Mouse (Mus musculus): ENCODE data around the gene Ppp1r26. TPM values are rescaled to one million over a fixed set of nuclear protein-coding genes. Genes with fewer than 3 reads are reported as not detected.

Ppp1r26 gene
- polyA plus RNA-seq, 1 experiment from 2014 or later: 3.6 TPM

DNA sequence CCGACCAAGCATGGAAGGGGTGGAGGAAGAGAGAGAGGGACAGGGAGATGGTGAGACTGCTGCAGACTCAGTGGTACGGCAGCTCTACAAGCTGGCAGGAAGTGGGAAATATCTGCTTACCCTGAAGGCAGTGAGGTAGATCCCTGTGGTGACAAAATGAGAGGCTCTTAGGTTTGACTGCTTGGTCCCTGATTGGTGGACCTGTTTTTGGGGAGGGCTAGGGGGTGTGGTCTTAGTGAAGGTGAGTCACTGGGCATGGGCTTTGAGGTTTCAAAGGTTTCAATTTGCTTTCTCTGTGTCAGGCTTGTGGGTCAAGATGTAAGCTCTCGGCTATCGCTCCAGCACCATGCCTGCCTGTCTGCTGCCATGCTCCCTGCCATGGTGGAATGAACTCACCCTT lies 1.5 kb upstream of the Ppp1r26 start:
- no peaks in the 10 kb centered on the region for H3K9me3 ChIP-seq (ENCODE audit: control insufficient read depth, low read length)
- no peak overlapping the region for H3K4me2 ChIP-seq (ENCODE audit: low read length)
- no peak overlapping the region for H3K4me3 ChIP-seq (ENCODE audit: control insufficient read depth in 1 of 2, insufficient read depth in 1 of 2, low read depth in 1 of 2, low read length in 2 of 2)
- H3K27ac ChIP-seq (replicated peaks in 1 of 2; ENCODE audit: control insufficient read depth in 1 of 2, insufficient read depth in 1 of 2, low read depth in 2 of 2, low read length in 2 of 2): no peak overlapping the region
- 82% methylated on average over 4 of the region's 4 CpGs for WGBS
- no peak for ATAC-seq (ENCODE audit: insufficient number of reproducible peaks, insufficient read depth, low FRiP score, low read depth)
- H3K4me1 ChIP-seq (ENCODE audit: control insufficient read depth in 2 of 2, insufficient read depth in 2 of 2, low read length in 2 of 2): peaks cover 4% of the 10 kb centered on the region in 2 experiments; a peak in 2 of 4 replicates
- peaks cover 7% of the 10 kb centered on the region; the same call in 1 of the 2 replicates for H3K27me3 ChIP-seq (ENCODE audit: control insufficient read depth, insufficient read depth, low read length)
- peaks cover 3% of the 10 kb centered on the region; the same call in 1 of the 2 replicates for H3K36me3 ChIP-seq (ENCODE audit: control insufficient read depth, insufficient read depth, low read length)
- no peak overlapping the region for H3K9ac ChIP-seq (ENCODE audit: low read length)

DNA sequence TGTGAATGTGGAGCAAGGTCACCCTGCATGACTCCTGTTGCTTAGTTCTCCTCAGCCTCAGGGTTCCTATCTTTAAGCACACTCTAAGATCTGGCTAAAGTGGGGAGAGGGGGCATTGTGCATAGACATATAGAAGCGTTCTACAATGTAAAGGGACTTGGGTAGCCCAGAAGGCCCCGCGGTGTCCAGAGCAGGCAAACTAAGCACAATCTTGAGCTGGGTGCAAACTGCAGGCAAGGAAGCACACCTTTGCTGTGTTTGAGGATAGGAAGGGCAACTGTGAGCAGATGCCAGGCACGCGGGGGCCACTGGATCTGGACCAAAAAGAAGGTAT lies 452 bp upstream of the Ppp1r26 start:
- H3K27ac ChIP-seq (replicated peaks in 1 of 2; ENCODE audit: control insufficient read depth in 1 of 2, insufficient read depth in 1 of 2, low read depth in 2 of 2, low read length in 2 of 2): no peak overlapping the region; a peak in 1 of 4 replicates
- H3K4me1 ChIP-seq (ENCODE audit: control insufficient read depth in 2 of 2, insufficient read depth in 2 of 2, low read length in 2 of 2): peaks cover 4% of the 10 kb centered on the region in 2 experiments; a peak in 2 of 4 replicates
- ATAC-seq (ENCODE audit: insufficient number of reproducible peaks, insufficient read depth, low FRiP score, low read depth): no peak
- peak overlapping the region; percentile 97 for H3K4me2 ChIP-seq (ENCODE audit: low read length)
- peak overlapping the region; percentile 74 to 75 for H3K4me3 ChIP-seq (ENCODE audit: control insufficient read depth in 1 of 2, insufficient read depth in 1 of 2, low read depth in 1 of 2, low read length in 2 of 2)
- 6% methylated on average over 5 of the region's 5 CpGs for WGBS
- peak overlapping the region; percentile 85 for H3K9ac ChIP-seq (ENCODE audit: low read length)
- H3K36me3 ChIP-seq (ENCODE audit: control insufficient read depth, insufficient read depth, low read length): peaks cover 9% of the 10 kb centered on the region
- peaks cover 7% of the 10 kb centered on the region; the same call in 1 of the 2 replicates for H3K27me3 ChIP-seq (ENCODE audit: control insufficient read depth, insufficient read depth, low read length)
- H3K9me3 ChIP-seq (ENCODE audit: control insufficient read depth, low read length): no peaks in the 10 kb centered on the region

- Histone ChIP-seq H3K9ac (ENCODE audit: low read length) (peak overlapping the region; percentile 85), H3K4me2 (ENCODE audit: low read length) (peak overlapping the region; percentile 97), H3K27ac (replicated peaks in 1 of 2; ENCODE audit: control insufficient read depth in 1 of 2, insufficient read depth in 1 of 2, low read depth in 2 of 2, low read length in 2 of 2) (peak overlapping the region in 1 of 2 experiments; percentile 62; a peak in 1 of 4 replicates), H3K9me3 (ENCODE audit: control insufficient read depth, low read length) (no peaks in the 10 kb centered on the region), H3K36me3 (ENCODE audit: control insufficient read depth, insufficient read depth, low read length) (peaks cover 20% of the 10 kb centered on the region), H3K4me1 (ENCODE audit: control insufficient read depth in 2 of 2, insufficient read depth in 2 of 2, low read length in 2 of 2) (peaks cover 4% of the 10 kb centered on the region in 2 experiments; a peak in 2 of 4 replicates), H3K27me3 (ENCODE audit: control insufficient read depth, insufficient read depth, low read length) (peaks cover 7% of the 10 kb centered on the region; the same call in 1 of the 2 replicates), H3K4me3 (ENCODE audit: control insufficient read depth in 1 of 2, insufficient read depth in 1 of 2, low read depth in 1 of 2, low read length in 2 of 2) (peak overlapping the region; percentile 74 to 75)
- 6% methylated on average over 11 of the region's 11 CpGs for WGBS
- ATAC-seq (ENCODE audit: insufficient number of reproducible peaks, insufficient read depth, low FRiP score, low read depth): peak; percentile 24; the same call in 1 of the 2 replicates
Observed at GRCm38 (mm10) chr2:28447315-28447670, 693 bp downstream of the Ppp1r26 start.

DNA sequence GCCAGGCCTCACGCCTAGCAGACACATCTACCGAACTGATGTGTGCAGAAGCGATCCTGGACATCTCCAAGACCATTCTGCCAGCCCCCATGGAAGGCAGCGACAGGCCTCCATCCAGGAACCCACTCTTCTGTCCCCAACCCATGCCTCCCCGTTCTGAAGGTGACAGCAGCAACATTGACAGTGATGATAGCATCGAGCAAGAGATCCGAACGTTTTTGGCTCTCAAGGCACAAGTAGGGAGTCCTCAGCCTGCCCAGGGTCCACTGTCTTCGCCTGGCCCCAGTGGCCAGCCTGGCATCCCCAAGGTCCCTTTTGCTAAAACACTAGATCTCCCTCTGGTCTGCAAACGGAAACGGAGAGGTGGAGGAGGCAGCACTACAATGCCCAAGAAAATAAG lies 5.1 kb downstream of the Ppp1r26 start:
- no peaks in the 10 kb centered on the region for H3K27me3 ChIP-seq (ENCODE audit: control insufficient read depth, insufficient read depth, low read length)
- 81% methylated on average over 11 of the region's 11 CpGs for WGBS
- no peak overlapping the region for H3K27ac ChIP-seq (replicated peaks in 1 of 2; ENCODE audit: control insufficient read depth in 1 of 2, insufficient read depth in 1 of 2, low read depth in 2 of 2, low read length in 2 of 2)
- no peaks in the 10 kb centered on the region for H3K9me3 ChIP-seq (ENCODE audit: control insufficient read depth, low read length)
- H3K4me2 ChIP-seq (ENCODE audit: low read length): no peak overlapping the region
- no peak for ATAC-seq (ENCODE audit: insufficient number of reproducible peaks, insufficient read depth, low FRiP score, low read depth)
- H3K4me3 ChIP-seq (ENCODE audit: control insufficient read depth in 1 of 2, insufficient read depth in 1 of 2, low read depth in 1 of 2, low read length in 2 of 2): no peak overlapping the region
- H3K36me3 ChIP-seq (ENCODE audit: control insufficient read depth, insufficient read depth, low read length): peaks cover 32% of the 10 kb centered on the region
- H3K4me1 ChIP-seq (ENCODE audit: control insufficient read depth in 2 of 2, insufficient read depth in 2 of 2, low read length in 2 of 2): peaks cover 0 to 2% of the 10 kb centered on the region in 2 experiments; a peak in 1 of 4 replicates
- no peak overlapping the region for H3K9ac ChIP-seq (ENCODE audit: low read length)

GRCm38 (mm10) chr2:28453539-28453938 lies 6.9 kb downstream of the Ppp1r26 start:
- H3K4me1 ChIP-seq (ENCODE audit: control insufficient read depth in 2 of 2, insufficient read depth in 2 of 2, low read length in 2 of 2): no peaks in the 10 kb centered on the region
- H3K4me2 ChIP-seq (ENCODE audit: low read length): no peak overlapping the region
- H3K4me3 ChIP-seq (ENCODE audit: control insufficient read depth in 1 of 2, insufficient read depth in 1 of 2, low read depth in 1 of 2, low read length in 2 of 2): no peak overlapping the region
- 80% methylated on average over 6 of the region's 6 CpGs for WGBS
- H3K9ac ChIP-seq (ENCODE audit: low read length): no peak overlapping the region
- no peaks in the 10 kb centered on the region for H3K9me3 ChIP-seq (ENCODE audit: control insufficient read depth, low read length)
- H3K27me3 ChIP-seq (ENCODE audit: control insufficient read depth, insufficient read depth, low read length): no peaks in the 10 kb centered on the region
- H3K27ac ChIP-seq (replicated peaks in 1 of 2; ENCODE audit: control insufficient read depth in 1 of 2, insufficient read depth in 1 of 2, low read depth in 2 of 2, low read length in 2 of 2): no peak overlapping the region
- ATAC-seq (ENCODE audit: insufficient number of reproducible peaks, insufficient read depth, low FRiP score, low read depth): no peak
- H3K36me3 ChIP-seq (ENCODE audit: control insufficient read depth, insufficient read depth, low read length): peaks cover 32% of the 10 kb centered on the region

- H3K4me1 ChIP-seq (ENCODE audit: control insufficient read depth in 2 of 2, insufficient read depth in 2 of 2, low read length in 2 of 2): no peaks in the 10 kb centered on the region
- WGBS: 62% methylated on average over 1 of the region's 1 CpGs
- no peak for ATAC-seq (ENCODE audit: insufficient number of reproducible peaks, insufficient read depth, low FRiP score, low read depth)
- no peak overlapping the region for H3K4me3 ChIP-seq (ENCODE audit: control insufficient read depth in 1 of 2, insufficient read depth in 1 of 2, low read depth in 1 of 2, low read length in 2 of 2)
- no peak overlapping the region for H3K27ac ChIP-seq (replicated peaks in 1 of 2; ENCODE audit: control insufficient read depth in 1 of 2, insufficient read depth in 1 of 2, low read depth in 2 of 2, low read length in 2 of 2)
- peaks cover 19% of the 10 kb centered on the region; the same call in 1 of the 2 replicates for H3K36me3 ChIP-seq (ENCODE audit: control insufficient read depth, insufficient read depth, low read length)
- no peak overlapping the region for H3K4me2 ChIP-seq (ENCODE audit: low read length)
- no peaks in the 10 kb centered on the region for H3K27me3 ChIP-seq (ENCODE audit: control insufficient read depth, insufficient read depth, low read length)
- no peaks in the 10 kb centered on the region for H3K9me3 ChIP-seq (ENCODE audit: control insufficient read depth, low read length)
- no peak overlapping the region for H3K9ac ChIP-seq (ENCODE audit: low read length)
Observed at GRCm38 (mm10) chr2:28456616-28457015, 10.0 kb downstream of the Ppp1r26 start.

GRCm38 (mm10) chr2:28463919-28464318 lies 17.3 kb downstream of the Ppp1r26 start:
- ATAC-seq (ENCODE audit: insufficient number of reproducible peaks, insufficient read depth, low FRiP score, low read depth): no peak
- H3K4me3 ChIP-seq (ENCODE audit: control insufficient read depth in 1 of 2, insufficient read depth in 1 of 2, low read depth in 1 of 2, low read length in 2 of 2): no peak overlapping the region
- no peak overlapping the region for H3K9ac ChIP-seq (ENCODE audit: low read length)
- peaks cover 17% of the 10 kb centered on the region for H3K27me3 ChIP-seq (ENCODE audit: control insufficient read depth, insufficient read depth, low read length)
- no peak overlapping the region for H3K27ac ChIP-seq (replicated peaks in 1 of 2; ENCODE audit: control insufficient read depth in 1 of 2, insufficient read depth in 1 of 2, low read depth in 2 of 2, low read length in 2 of 2)
- H3K36me3 ChIP-seq (ENCODE audit: control insufficient read depth, insufficient read depth, low read length): no peaks in the 10 kb centered on the region; the same call in 1 of the 2 replicates
- H3K4me2 ChIP-seq (ENCODE audit: low read length): no peak overlapping the region
- 43% methylated on average over 3 of the region's 3 CpGs for WGBS
- H3K4me1 ChIP-seq (ENCODE audit: control insufficient read depth in 2 of 2, insufficient read depth in 2 of 2, low read length in 2 of 2): peaks cover 8 to 11% of the 10 kb centered on the region in 2 experiments
- no peaks in the 10 kb centered on the region for H3K9me3 ChIP-seq (ENCODE audit: control insufficient read depth, low read length)

DNA sequence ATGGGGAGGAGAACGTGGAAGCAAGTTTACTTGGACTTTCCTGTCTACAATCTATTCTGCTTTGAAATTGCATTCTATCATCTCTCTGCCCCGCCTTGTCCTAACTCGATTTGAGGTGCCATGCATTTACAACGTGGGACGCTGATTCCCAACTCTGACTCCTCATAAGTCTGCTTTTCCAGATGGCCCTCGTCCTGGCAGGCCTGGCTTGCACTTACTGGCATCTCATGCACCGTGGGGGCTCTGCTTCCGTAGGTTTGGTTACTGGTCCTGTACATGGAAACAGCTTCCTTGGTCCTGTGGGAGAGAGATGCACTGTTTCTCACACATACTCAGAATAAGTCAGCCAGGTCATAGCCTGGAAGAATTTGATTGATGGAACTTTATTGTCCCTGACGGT lies 18.3 kb downstream of the Ppp1r26 start:
- Histone ChIP-seq H3K4me1 (ENCODE audit: control insufficient read depth in 2 of 2, insufficient read depth in 2 of 2, low read length in 2 of 2) (peaks cover 8 to 13% of the 10 kb centered on the region in 2 experiments), H3K27me3 (ENCODE audit: control insufficient read depth, insufficient read depth, low read length) (peaks cover 17% of the 10 kb centered on the region), H3K4me3 (ENCODE audit: control insufficient read depth in 1 of 2, insufficient read depth in 1 of 2, low read depth in 1 of 2, low read length in 2 of 2) (no peak overlapping the region), H3K4me2 (ENCODE audit: low read length) (no peak overlapping the region), H3K27ac (replicated peaks in 1 of 2; ENCODE audit: control insufficient read depth in 1 of 2, insufficient read depth in 1 of 2, low read depth in 2 of 2, low read length in 2 of 2) (no peak overlapping the region), H3K36me3 (ENCODE audit: control insufficient read depth, insufficient read depth, low read length) (peaks cover 10% of the 10 kb centered on the region), H3K9me3 (ENCODE audit: control insufficient read depth, low read length) (no peaks in the 10 kb centered on the region), H3K9ac (ENCODE audit: low read length) (no peak overlapping the region)
- no peak for ATAC-seq (ENCODE audit: insufficient number of reproducible peaks, insufficient read depth, low FRiP score, low read depth)
- WGBS: 78% methylated on average over 9 of the region's 9 CpGs

All from heart, embryonic 14.5 days (tissue).